Mouse (Mus musculus) heart, embryonic 14.5 days (tissue): Measurements from ENCODE around the gene Col6a4. TPM values are rescaled to one million over a fixed set of nuclear protein-coding genes. Genes with fewer than 3 reads are reported as not detected.

Experiments used
- ATAC-seq: fragments of 200-750 bp; cut with Nextera tagmentation; 2 replicates; pipeline ENCODE4 v1.8.0; 2017; ENCODE audit warnings: low read depth, moderate TSS enrichment; ENCODE audit not compliant: insufficient number of reproducible peaks, insufficient read depth, low FRiP score
- H3K27ac ChIP-seq, 2 experiments: fragments of 200-500 bp in 1 of 2; fragments of 300-500 bp in 1 of 2; sonication (generic) in 1 of 2; replicated peaks in 1 of 2; 2 replicates each; pipeline ENCODE4 v1.5.1; 2012 to 2014; ENCODE audit warnings: low read depth in 2 of 2, low read length in 2 of 2, control low read depth in 1 of 2, mild to moderate bottlenecking in 1 of 2, mixed read lengths in 1 of 2; ENCODE audit not compliant: control insufficient read depth in 1 of 2, insufficient read depth in 1 of 2
- H3K27me3 ChIP-seq: fragments of 300-500 bp; sonication (generic); 2 replicates; pipeline ENCODE4 v1.6.1; 2014; ENCODE audit warnings: mild to moderate bottlenecking, low read length, control low read depth; ENCODE audit not compliant: control insufficient read depth, insufficient read depth
- H3K36me3 ChIP-seq: fragments of 300-500 bp; sonication (generic); 2 replicates; pipeline ENCODE4 v1.6.1; 2014; ENCODE audit warnings: mild to moderate bottlenecking, control low read depth, low read length, mixed read lengths; ENCODE audit not compliant: control insufficient read depth, insufficient read depth
- H3K4me1 ChIP-seq, 2 experiments: fragments of 200-500 bp in 1 of 2; fragments of 300-500 bp in 1 of 2; sonication (generic) in 1 of 2; 2 replicates each; pipeline ENCODE4 v1.6.1; 2012 to 2014; ENCODE audit warnings: low read length in 2 of 2, control low read depth in 1 of 2, mixed read lengths in 1 of 2; ENCODE audit not compliant: control insufficient read depth in 2 of 2, insufficient read depth in 2 of 2
- H3K4me2 ChIP-seq: fragments of 300-500 bp; sonication (generic); 2 replicates; pipeline ENCODE4 v1.6.1; 2014; ENCODE audit warnings: mild to moderate bottlenecking, low read length
- H3K4me3 ChIP-seq, 2 experiments: fragments of 200-500 bp in 1 of 2; fragments of 300-500 bp in 1 of 2; sonication (generic) in 1 of 2; 2 replicates each; pipeline ENCODE4 v1.5.1; 2012 to 2014; ENCODE audit warnings: low read length in 2 of 2, mild to moderate bottlenecking in 2 of 2, control low read depth in 1 of 2, low read depth in 1 of 2, moderate library complexity in 1 of 2; ENCODE audit not compliant: control insufficient read depth in 1 of 2, insufficient read depth in 1 of 2
- H3K9ac ChIP-seq: fragments of 300-500 bp; sonication (generic); 2 replicates; pipeline ENCODE4 v1.6.1; 2014; ENCODE audit warnings: mild to moderate bottlenecking, low read length
- H3K9me3 ChIP-seq: fragments of 300-500 bp; sonication (generic); 2 replicates; pipeline ENCODE4 v1.6.1; 2016; ENCODE audit warnings: low read length, control low read depth; ENCODE audit not compliant: control insufficient read depth
- WGBS: fragments of 180-500 bp; shearing (Covaris S2); extraction: QIAGEN DNeasy Blood & Tissue Kit; methylation state at CpG from one replicate; pipeline ENCODE4 v1.1.7; 2014; 5-methylcytosine and 5-hydroxymethylcytosine counted together
- polyA plus RNA-seq: library from polyadenylated mRNA; unstranded; fragments of >200 nt; fragmentation: Nextera tagmentation; extraction: Ambion mirVana; gene quantifications from 2 replicates; pipeline ENCODE4 v1.2.1, GENCODE M21; 2014

Gene Col6a4
- polyA plus RNA-seq, 1 experiment from 2014 or later, result not detected

DNA sequence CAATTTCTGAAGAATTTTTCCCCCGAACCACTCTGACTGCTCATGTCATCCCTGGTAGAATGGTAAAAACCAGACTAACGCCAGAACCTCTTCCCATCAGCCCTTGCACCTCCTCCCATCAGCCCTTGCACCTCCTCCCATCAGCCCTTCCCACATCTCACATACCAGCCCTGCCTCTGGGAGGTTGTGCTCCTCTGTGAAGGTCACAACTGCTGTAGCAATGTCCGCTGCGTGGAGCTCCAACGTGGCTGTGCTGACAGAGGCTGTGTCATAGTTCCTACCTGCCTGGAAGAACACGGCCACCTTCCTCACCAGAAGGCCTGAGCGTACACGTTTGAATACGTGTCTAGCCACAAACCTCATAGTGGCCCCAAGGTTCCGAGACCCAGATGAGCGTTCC is 83.4 kb downstream of the Col6a4 start:
- Histone ChIP-seq H3K27me3 (no peaks in the 10 kb centered on the region), H3K4me1 (no peaks in the 10 kb centered on the region), H3K27ac (no peak overlapping the region), H3K4me2 (no peak overlapping the region), H3K36me3 (no peaks in the 10 kb centered on the region), H3K9me3 (no peaks in the 10 kb centered on the region), H3K4me3 (no peak overlapping the region), H3K9ac (no peak overlapping the region)
- 86% methylated on average over 11 of the region's 11 CpGs for WGBS
- no peak for ATAC-seq

DNA sequence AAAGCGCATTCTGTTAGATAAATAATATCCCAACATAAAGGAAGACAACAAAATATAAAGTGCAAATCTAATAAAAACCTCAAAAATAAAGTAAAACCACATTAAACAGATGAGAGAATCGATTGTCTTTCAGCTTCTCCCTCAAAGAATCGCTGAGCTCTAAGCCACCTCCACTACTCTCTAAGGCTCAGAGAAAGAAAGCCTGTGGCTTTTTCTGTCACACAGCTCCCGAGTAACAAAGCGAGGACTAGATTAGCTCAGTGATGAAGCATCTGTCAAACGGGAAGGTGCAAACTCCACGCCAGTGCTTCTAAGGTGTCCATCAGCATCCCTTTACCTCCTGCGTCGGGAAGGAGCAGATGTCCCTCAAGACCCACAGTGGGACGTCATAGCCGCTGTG is 98.6 kb downstream of the Col6a4 start:
- no peak for ATAC-seq
- Histone ChIP-seq H3K4me3 (no peak overlapping the region), H3K4me2 (no peak overlapping the region), H3K27me3 (no peaks in the 10 kb centered on the region), H3K27ac (no peak overlapping the region), H3K9ac (no peak overlapping the region), H3K4me1 (no peaks in the 10 kb centered on the region), H3K36me3 (no peaks in the 10 kb centered on the region), H3K9me3 (peaks cover 3% of the 10 kb centered on the region; the same call in 1 of the 2 replicates)
- WGBS, result 49% methylated on average over 11 of the region's 11 CpGs

GRCm38 (mm10) chr9:105992425-105992824 is 104.2 kb downstream of the Col6a4 start:
- no peak for ATAC-seq
- no peak overlapping the region for H3K9ac ChIP-seq
- 78% methylated on average over 6 of the region's 6 CpGs for WGBS
- no peak overlapping the region for H3K4me2 ChIP-seq
- H3K27me3 ChIP-seq, result no peaks in the 10 kb centered on the region
- H3K9me3 ChIP-seq, result peaks cover 8% of the 10 kb centered on the region; the same call in 1 of the 2 replicates
- H3K36me3 ChIP-seq, result no peaks in the 10 kb centered on the region
- no peak overlapping the region for H3K27ac ChIP-seq
- no peak overlapping the region for H3K4me3 ChIP-seq
- H3K4me1 ChIP-seq, result no peaks in the 10 kb centered on the region

DNA sequence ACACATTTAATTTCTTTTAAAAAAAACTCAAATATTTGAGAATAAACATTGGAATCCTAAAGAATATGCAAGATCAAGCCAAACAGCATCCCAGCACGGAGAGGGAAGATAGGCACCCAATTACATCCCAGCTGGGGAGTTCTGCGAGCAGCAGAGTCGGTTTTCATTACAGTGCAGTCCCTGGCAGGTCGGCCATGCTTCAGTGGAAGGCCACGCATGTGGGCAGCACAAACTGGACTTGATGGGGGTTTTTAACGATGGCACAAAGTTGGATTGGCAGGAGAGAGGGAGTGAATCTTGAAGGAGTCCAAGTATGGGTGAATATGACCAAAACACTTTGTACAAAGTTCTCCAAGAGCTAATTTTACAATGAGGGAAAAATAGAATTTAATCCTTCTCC is 106.5 kb downstream of the Col6a4 start:
- H3K4me1 ChIP-seq, result no peaks in the 10 kb centered on the region
- H3K36me3 ChIP-seq, result no peaks in the 10 kb centered on the region
- no peak overlapping the region for H3K4me3 ChIP-seq
- H3K9ac ChIP-seq, result no peak overlapping the region
- WGBS, result 69% methylated on average over 6 of the region's 6 CpGs
- H3K27me3 ChIP-seq, result no peaks in the 10 kb centered on the region
- H3K9me3 ChIP-seq, result peaks cover 8% of the 10 kb centered on the region; the same call in 1 of the 2 replicates
- no peak overlapping the region for H3K4me2 ChIP-seq
- no peak overlapping the region for H3K27ac ChIP-seq
- no peak for ATAC-seq

GRCm38 (mm10) chr9:105989468-105989867 is 107.1 kb downstream of the Col6a4 start:
- Histone ChIP-seq H3K27ac (no peak overlapping the region), H3K4me2 (no peak overlapping the region), H3K4me3 (no peak overlapping the region), H3K9ac (no peak overlapping the region), H3K36me3 (no peaks in the 10 kb centered on the region), H3K9me3 (peaks cover 5% of the 10 kb centered on the region; the same call in 1 of the 2 replicates), H3K4me1 (no peaks in the 10 kb centered on the region), H3K27me3 (no peaks in the 10 kb centered on the region)
- 85% methylated on average over 6 of the region's 6 CpGs for WGBS
- ATAC-seq, result no peak

- Histone ChIP-seq H3K36me3 (no peaks in the 10 kb centered on the region), H3K4me1 (no peaks in the 10 kb centered on the region), H3K9me3 (peaks cover 5% of the 10 kb centered on the region; the same call in 1 of the 2 replicates), H3K4me3 (no peak overlapping the region), H3K9ac (no peak overlapping the region), H3K27me3 (no peaks in the 10 kb centered on the region), H3K27ac (no peak overlapping the region), H3K4me2 (no peak overlapping the region)
- no peak for ATAC-seq
- 54% methylated on average over 8 of the region's 8 CpGs for WGBS
Measured at GRCm38 (mm10) chr9:105988096-105988495, 108.5 kb downstream of the Col6a4 start.

DNA sequence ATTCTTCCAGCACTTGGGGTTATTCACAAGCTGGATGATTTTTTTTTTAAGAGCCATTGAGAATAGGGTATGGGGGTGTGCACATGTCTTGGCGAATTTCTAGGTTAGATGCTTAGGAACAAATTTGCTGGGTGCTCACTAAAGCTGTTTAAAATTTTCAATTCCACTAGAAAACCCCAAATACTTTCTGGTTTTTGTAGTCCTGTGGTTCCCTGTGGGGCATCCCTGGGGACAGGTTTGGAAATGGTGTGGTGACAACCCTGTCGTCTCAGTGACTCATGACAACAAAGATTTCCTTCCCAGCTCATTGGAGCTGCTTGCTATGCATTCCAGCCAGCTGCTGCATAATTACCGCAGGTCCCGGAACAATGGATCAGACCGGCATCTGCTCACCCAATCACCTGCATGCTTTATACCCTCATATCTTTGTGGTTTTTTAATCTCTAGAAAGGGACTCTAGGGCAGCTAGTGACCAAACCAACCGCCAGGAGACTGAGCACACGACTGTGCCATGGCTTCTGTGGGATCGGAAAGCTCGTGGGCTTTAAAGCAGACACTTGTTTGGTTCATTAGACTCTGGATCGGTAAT is 111.6 kb downstream of the Col6a4 start:
- 41% methylated on average over 10 of the region's 10 CpGs for WGBS
- no peak overlapping the region for H3K4me2 ChIP-seq
- H3K27me3 ChIP-seq, result no peaks in the 10 kb centered on the region
- no peak overlapping the region for H3K9ac ChIP-seq
- H3K4me3 ChIP-seq, result no peak overlapping the region
- ATAC-seq, result no peak
- peaks cover 5% of the 10 kb centered on the region; the same call in 1 of the 2 replicates for H3K9me3 ChIP-seq
- no peak overlapping the region for H3K27ac ChIP-seq
- H3K4me1 ChIP-seq, result no peaks in the 10 kb centered on the region
- no peaks in the 10 kb centered on the region for H3K36me3 ChIP-seq

DNA sequence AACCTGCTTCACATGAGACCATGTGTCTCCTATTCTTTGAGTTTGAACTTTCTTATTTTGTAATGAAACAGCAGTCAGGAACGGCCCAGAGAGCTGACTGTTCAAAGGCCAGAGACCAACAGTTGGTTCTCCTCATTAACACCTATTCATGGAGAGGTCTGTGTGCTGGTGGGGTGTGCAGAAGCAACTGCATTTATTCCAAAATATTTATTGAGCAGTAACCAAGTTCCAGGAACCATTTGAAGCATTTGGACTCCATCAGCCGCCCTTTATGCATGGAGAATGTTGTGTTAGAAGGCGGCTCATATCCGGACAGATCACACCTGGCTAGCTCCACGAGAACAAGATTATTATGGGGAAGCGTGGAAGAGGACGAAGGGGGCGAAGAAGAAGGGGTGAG is 118.1 kb downstream of the Col6a4 start:
- no peak overlapping the region for H3K27ac ChIP-seq
- H3K4me3 ChIP-seq, result no peak overlapping the region
- WGBS, result 85% methylated on average over 8 of the region's 8 CpGs
- H3K9me3 ChIP-seq, result no peaks in the 10 kb centered on the region
- H3K36me3 ChIP-seq, result no peaks in the 10 kb centered on the region
- H3K4me2 ChIP-seq, result no peak overlapping the region
- no peak overlapping the region for H3K9ac ChIP-seq
- ATAC-seq, result no peak
- no peaks in the 10 kb centered on the region for H3K4me1 ChIP-seq
- peaks cover 13% of the 10 kb centered on the region for H3K27me3 ChIP-seq
